Mouse (Mus musculus): ENCODE measurements around the gene Upk3b. TPM values are rescaled to one million over a fixed set of nuclear protein-coding genes. Genes with fewer than 3 reads are reported as not detected.

Gene Upk3b
- polyA plus RNA-seq (2012; rRNA removed), result 62.7 and 76.3 TPM in 2 replicates

DNA sequence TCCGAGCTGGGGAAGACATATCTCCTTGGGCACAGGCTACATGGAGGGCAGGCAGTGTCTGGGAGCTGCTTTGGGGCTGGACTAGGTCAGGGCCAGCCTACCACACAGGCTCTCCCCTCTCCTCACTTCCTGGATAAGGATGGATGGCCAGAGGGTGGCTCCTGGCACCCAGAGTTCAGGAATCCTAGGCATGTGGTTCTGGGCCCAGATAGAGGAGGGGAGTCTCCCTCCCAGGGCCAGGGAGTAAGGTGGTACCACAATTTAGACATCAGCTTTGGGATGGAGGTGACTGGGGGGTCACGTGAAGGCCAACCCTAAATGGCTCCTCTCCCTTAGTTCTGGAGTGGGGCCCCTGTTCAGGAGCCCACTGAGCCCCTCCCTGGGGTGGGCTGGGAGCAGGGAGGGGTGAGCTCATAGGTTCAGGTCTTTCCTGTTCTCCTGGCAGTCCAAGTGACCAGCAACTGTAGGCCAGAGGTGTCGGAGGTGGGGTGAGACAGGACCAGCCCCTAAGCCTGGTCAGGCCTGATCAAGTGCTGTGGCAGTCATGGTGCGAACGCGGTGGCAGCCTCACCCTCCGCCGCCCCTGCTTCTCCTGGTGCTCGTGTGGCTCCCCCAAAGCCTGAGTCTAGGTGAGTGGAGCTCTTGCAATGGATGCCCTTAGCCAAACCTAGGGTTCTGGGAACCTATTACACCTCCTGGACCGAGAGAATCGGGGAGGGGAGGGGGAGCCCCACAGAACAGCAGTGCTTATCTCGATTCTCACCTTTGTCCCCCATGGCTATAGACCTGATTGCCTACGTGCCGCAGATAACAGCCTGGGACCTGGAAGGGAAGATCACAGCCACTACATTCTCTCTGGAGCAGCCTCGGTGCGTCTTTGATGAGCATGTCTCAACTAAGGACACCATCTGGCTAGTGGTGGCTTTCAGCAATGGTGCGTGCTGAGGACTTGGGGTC lies at the start of gene Upk3b:
TSS of gene Upk3b (plus strand) at position 239 of the 957 bp plus-strand sequence.
- Histone ChIP-seq H3K4me3 (replicated peaks; ENCODE audit: extremely low read depth, low read depth, low read length) (no peak within 1 kb of the TSS), H3K4me1 (ENCODE audit: control insufficient read depth, insufficient read depth, low read length) (no peaks in the 10 kb centered on the region)
- TF ChIP-seq POLR2A (IDR thresholded peaks at IDR 0.05; ENCODE audit: borderline replicate concordance, extremely low read depth, low read depth, low read length) (no peak), CTCF (IDR thresholded peaks at IDR 0.05; ENCODE audit: insufficient read depth, low read length) (no peak)
- WGBS, result 64% methylated on average over 17 of the region's 17 CpGs
- DNase-seq, result no peak

GRCm38 (mm10) chr5:135990601-135991000 lies 47.7 kb upstream of the Upk3b start:
- Histone ChIP-seq H3K4me3 (replicated peaks; ENCODE audit: extremely low read depth, low read depth, low read length) (no peak overlapping the region), H3K4me1 (ENCODE audit: control insufficient read depth, insufficient read depth, low read length) (peaks cover 4% of the 10 kb centered on the region; the same call in 1 of the 2 replicates)
- TF ChIP-seq CTCF (IDR thresholded peaks at IDR 0.05; ENCODE audit: insufficient read depth, low read length), result no peak
- no peak for TF ChIP-seq POLR2A (IDR thresholded peaks at IDR 0.05; ENCODE audit: borderline replicate concordance, extremely low read depth, low read depth, low read length)
- DNase-seq, result no peak
- 52% methylated on average over 5 of the region's 5 CpGs for WGBS

GRCm38 (mm10) chr5:135993381-135993965 lies 44.8 kb upstream of the Upk3b start:
- DNase-seq, result no peak
- Histone ChIP-seq H3K4me1 (ENCODE audit: control insufficient read depth, insufficient read depth, low read length) (peaks cover 4% of the 10 kb centered on the region; the same call in 1 of the 2 replicates), H3K4me3 (replicated peaks; ENCODE audit: extremely low read depth, low read depth, low read length) (no peak overlapping the region)
- TF ChIP-seq CTCF (IDR thresholded peaks at IDR 0.05; ENCODE audit: insufficient read depth, low read length) (no peak), POLR2A (IDR thresholded peaks at IDR 0.05; ENCODE audit: borderline replicate concordance, extremely low read depth, low read depth, low read length) (no peak)
- WGBS, result 54% methylated on average over 5 of the region's 5 CpGs

DNA sequence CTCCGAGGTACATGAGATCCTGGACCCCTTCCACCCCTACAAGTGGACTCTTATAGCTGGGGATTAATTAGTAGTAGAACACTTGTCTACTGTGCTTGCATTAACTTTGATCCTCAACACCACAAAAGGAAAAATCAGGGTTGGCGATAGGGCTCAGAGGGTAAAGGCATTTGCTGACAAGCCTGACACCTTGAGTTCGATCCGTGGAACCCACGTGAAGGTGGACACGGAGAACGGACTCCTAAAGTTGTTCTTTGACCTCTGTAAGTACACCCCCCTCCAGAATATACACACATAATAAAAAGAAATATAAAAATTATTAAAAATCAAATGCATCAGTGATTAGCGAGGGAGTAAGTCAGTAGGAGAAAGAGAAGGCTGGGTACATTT lies 44.0 kb upstream of the Upk3b start:
- TF ChIP-seq CTCF (IDR thresholded peaks at IDR 0.05; ENCODE audit: insufficient read depth, low read length) (no peak), POLR2A (IDR thresholded peaks at IDR 0.05; ENCODE audit: borderline replicate concordance, extremely low read depth, low read depth, low read length) (no peak)
- 59% methylated on average over 8 of the region's 8 CpGs for WGBS
- no peak overlapping the region for H3K4me3 ChIP-seq (replicated peaks; ENCODE audit: extremely low read depth, low read depth, low read length)

DNA sequence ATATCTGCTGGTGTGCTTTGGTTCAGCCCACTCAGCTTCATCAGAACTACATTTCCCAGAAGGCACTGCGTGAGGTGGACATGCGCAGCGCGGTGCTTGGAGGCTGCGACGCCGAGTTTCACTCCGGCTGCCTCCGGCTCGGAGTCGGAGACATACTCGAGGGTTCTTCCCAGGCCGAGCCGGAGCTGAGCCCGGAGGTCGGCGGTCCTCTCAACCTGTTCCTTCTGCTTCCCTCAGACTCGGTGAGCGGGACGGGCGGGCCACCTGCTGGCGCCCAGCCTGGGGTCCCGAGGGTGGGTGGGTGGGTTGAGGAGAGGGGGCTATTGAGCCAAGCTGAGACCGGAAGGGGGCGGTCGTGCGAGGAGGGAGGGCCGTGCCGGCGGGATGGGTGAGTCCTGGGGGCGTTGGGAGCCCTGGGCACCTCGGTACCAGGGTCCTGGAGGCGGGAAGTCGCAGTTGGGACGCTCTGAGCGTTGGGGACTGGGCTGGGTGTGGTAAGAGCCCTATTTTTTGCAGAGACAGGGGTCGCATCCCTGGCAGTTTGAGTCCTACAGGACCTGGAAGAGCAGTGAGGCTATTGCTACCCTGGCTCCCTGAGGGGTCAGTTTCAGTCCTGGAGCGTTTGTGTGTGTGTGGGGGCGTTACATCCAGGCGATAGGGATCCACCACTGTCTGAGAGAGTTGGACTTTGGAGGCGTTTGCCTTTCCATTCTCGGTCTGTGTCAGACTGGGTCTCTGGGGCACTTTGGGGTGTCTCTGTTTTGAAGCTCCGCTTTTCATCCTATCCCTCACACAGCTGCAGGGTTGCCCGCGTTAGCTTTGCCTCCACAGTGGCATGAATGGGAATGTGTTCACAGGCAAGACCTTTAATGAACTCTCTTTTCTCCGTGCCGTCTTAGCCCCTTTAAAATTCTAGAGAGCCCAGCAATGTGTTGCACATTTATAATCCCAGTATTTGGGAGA lies 43.3 kb upstream of the Upk3b start, which contains the start of gene Dtx2:
TSS of gene Dtx2 (plus strand) at position 76 of the 963 bp plus-strand sequence.
- 1% methylated on average over 43 of the region's 47 CpGs for WGBS

More for the DNA sequence above, 44.0 kb upstream of the Upk3b start:
- DNase-seq, result no peak
- H3K4me1 ChIP-seq (ENCODE audit: control insufficient read depth, insufficient read depth, low read length), result peaks cover 4% of the 10 kb centered on the region; the same call in 1 of the 2 replicates

DNA sequence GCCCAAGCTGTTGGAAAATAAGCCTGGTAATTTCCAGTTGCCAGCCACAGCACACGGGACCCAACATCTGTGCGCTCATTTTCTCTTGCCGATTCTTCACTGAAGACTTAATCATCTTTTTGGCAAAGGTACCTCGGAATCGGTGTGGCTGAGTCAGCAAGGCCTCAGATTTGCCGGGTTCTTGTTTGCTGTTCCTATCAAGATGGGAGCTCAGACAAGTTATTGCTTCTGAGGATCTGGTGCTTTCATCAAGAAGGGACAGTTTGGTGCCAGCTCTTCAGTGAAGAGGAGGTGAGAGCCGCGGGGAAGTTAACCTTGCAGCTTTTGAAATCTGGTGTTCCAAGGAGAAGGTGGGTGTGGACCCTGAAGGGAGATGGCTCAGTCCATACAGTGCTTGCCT lies 42.1 kb upstream of the Upk3b start:
- Histone ChIP-seq H3K4me1 (ENCODE audit: control insufficient read depth, insufficient read depth, low read length) (peaks cover 4% of the 10 kb centered on the region; the same call in 1 of the 2 replicates), H3K4me3 (replicated peaks; ENCODE audit: extremely low read depth, low read depth, low read length) (no peak overlapping the region)

More for the DNA sequence above, 43.3 kb upstream of the Upk3b start, which contains the start of gene Dtx2:
- DNase-seq, result peak; percentile 86
- TF ChIP-seq POLR2A (IDR thresholded peaks at IDR 0.05; ENCODE audit: borderline replicate concordance, extremely low read depth, low read depth, low read length) (peak; percentile 98), CTCF (IDR thresholded peaks at IDR 0.05; ENCODE audit: insufficient read depth, low read length) (no peak)
- Histone ChIP-seq H3K4me3 (replicated peaks; ENCODE audit: extremely low read depth, low read depth, low read length) (peak within 1 kb of the TSS; percentile 86), H3K4me1 (ENCODE audit: control insufficient read depth, insufficient read depth, low read length) (peaks cover 4% of the 10 kb centered on the region; the same call in 1 of the 2 replicates)

GRCm38 (mm10) chr5:136001222-136001621 lies 37.1 kb upstream of the Upk3b start:
- TF ChIP-seq CTCF (IDR thresholded peaks at IDR 0.05; ENCODE audit: insufficient read depth, low read length), result no peak
- no peak for TF ChIP-seq POLR2A (IDR thresholded peaks at IDR 0.05; ENCODE audit: borderline replicate concordance, extremely low read depth, low read depth, low read length)
- DNase-seq, result no peak
- H3K4me3 ChIP-seq (replicated peaks; ENCODE audit: extremely low read depth, low read depth, low read length), result no peak overlapping the region
- 88% methylated on average over 6 of the region's 6 CpGs for WGBS
- peaks cover 4% of the 10 kb centered on the region; the same call in 1 of the 2 replicates for H3K4me1 ChIP-seq (ENCODE audit: control insufficient read depth, insufficient read depth, low read length)

More for the DNA sequence above, 42.1 kb upstream of the Upk3b start:
- TF ChIP-seq POLR2A (IDR thresholded peaks at IDR 0.05; ENCODE audit: borderline replicate concordance, extremely low read depth, low read depth, low read length), result no peak
- TF ChIP-seq CTCF (IDR thresholded peaks at IDR 0.05; ENCODE audit: insufficient read depth, low read length), result no peak
- DNase-seq, result no peak
- 69% methylated on average over 8 of the region's 8 CpGs for WGBS

- no peak overlapping the region for H3K4me3 ChIP-seq (replicated peaks; ENCODE audit: extremely low read depth, low read depth, low read length)
- H3K4me1 ChIP-seq (ENCODE audit: control insufficient read depth, insufficient read depth, low read length), result peaks cover 4% of the 10 kb centered on the region; the same call in 1 of the 2 replicates
- DNase-seq, result no peak
- 49% methylated on average over 2 of the region's 2 CpGs for WGBS
- TF ChIP-seq POLR2A (IDR thresholded peaks at IDR 0.05; ENCODE audit: borderline replicate concordance, extremely low read depth, low read depth, low read length) (no peak), CTCF (IDR thresholded peaks at IDR 0.05; ENCODE audit: insufficient read depth, low read length) (no peak)
Observed at GRCm38 (mm10) chr5:136002325-136002724, 36.0 kb upstream of the Upk3b start.

Measured in lung, adult 2 months (tissue).